Mouse (Mus musculus) bone marrow, adult 2 months (tissue): ENCODE results near the gene Rnase10.

ENCODE experiments used
- CTCF ChIP-seq: fragments of 200-500 bp; IDR thresholded peaks from 2 replicates; pipeline ENCODE4 v1.5.1; 2011; ENCODE audit warnings: low read length, control low read depth; ENCODE audit not compliant: control insufficient read depth, insufficient read depth
- POLR2A ChIP-seq: fragments of 200-500 bp; IDR thresholded peaks from 2 replicates; pipeline ENCODE4 v1.6.1; 2011; ENCODE audit warnings: low read depth, mild to moderate bottlenecking, control low read depth, low read length, borderline replicate concordance; ENCODE audit not compliant: control insufficient read depth

- TF ChIP-seq POLR2A (no peak), CTCF (no peak)
These were observed at the start of gene Rnase10 for GRCm38 (mm10) chr14:51007152-51007801.
